Mouse (Mus musculus) CH12.LX (cell line): ENCODE measurements around the gene Rsph14. TPM values are rescaled to one million over a fixed set of nuclear protein-coding genes. Genes with fewer than 3 reads are reported as not detected.
A peak's percentile ranks its signal among the peaks of the same experiment; 100 is the strongest.

Source experiments
- DNase-seq: peaks from one replicate; pipeline ENCODE4 v3.0.0-alpha.2; 2013; ENCODE audit errors: extremely low read depth
- H3K27ac ChIP-seq: 2 replicates; pipeline ENCODE4 v1.5.1; 2012; ENCODE audit warnings: low read depth, mild to moderate bottlenecking, control low read depth, moderate library complexity; ENCODE audit not compliant: insufficient read depth
- H3K27me3 ChIP-seq: replicated peaks from 2 replicates; pipeline ENCODE3; 2012; ENCODE audit warnings: inconsistent platforms
- H3K36me3 ChIP-seq, 2 experiments: replicated peaks in 1 of 2; 2 replicates each; pipeline versions ENCODE3 to v1.6.1; 2012; ENCODE audit warnings: inconsistent platforms in 1 of 2, low read length in 1 of 2, mild to moderate bottlenecking in 1 of 2, mixed read lengths in 1 of 2, moderate library complexity in 1 of 2; ENCODE audit not compliant: control insufficient read depth in 1 of 2, insufficient read depth in 1 of 2
- H3K4me1 ChIP-seq, 2 experiments: 2 replicates each; pipeline ENCODE4 v1.6.1; 2012; ENCODE audit warnings: inconsistent platforms in 1 of 2, moderate library complexity in 1 of 2; ENCODE audit not compliant: insufficient read depth in 2 of 2, control insufficient read depth in 1 of 2
- H3K4me2 ChIP-seq: 2 replicates; pipeline ENCODE4 v1.6.1; 2012; ENCODE audit warnings: low read depth, mild to moderate bottlenecking, control low read depth; ENCODE audit not compliant: poor library complexity, insufficient read depth, severe bottlenecking
- H3K4me3 ChIP-seq, 3 experiments: fragments of 150-350 bp in 1 of 3; sonication (generic) in 1 of 3; replicated peaks in 1 of 3; 2 replicates each; pipeline versions ENCODE3 to v1.5.1; 2011 to 2012; ENCODE audit warnings: low read depth in 2 of 3, low read length in 2 of 3, mild to moderate bottlenecking in 2 of 3, moderate library complexity in 2 of 3, control low read depth in 1 of 3, improper control_type of control experiment in 1 of 3, inconsistent platforms in 1 of 3, mixed read lengths in 1 of 3; ENCODE audit not compliant: poor library complexity in 1 of 3
- H3K79me2 ChIP-seq: replicated peaks from 2 replicates; pipeline ENCODE4 v1.6.1; 2012; ENCODE audit warnings: mild to moderate bottlenecking, moderate library complexity; ENCODE audit not compliant: control insufficient read depth, poor library complexity, insufficient read depth, severe bottlenecking; ENCODE audit errors: extremely low read depth
- H3K9ac ChIP-seq: 2 replicates; pipeline ENCODE4 v1.6.1; 2012; ENCODE audit warnings: low read depth, mild to moderate bottlenecking, control low read depth, moderate library complexity; ENCODE audit not compliant: insufficient read depth
- H3K9me3 ChIP-seq: replicated peaks from 2 replicates; pipeline ENCODE3; 2012; ENCODE audit warnings: low read length, inconsistent platforms, mixed read lengths
- CHD2 ChIP-seq: IDR thresholded peaks from 2 replicates; pipeline ENCODE4 v1.6.1; 2011; ENCODE audit warnings: low read length, improper control_type of control experiment
- EP300 ChIP-seq: IDR thresholded peaks from 2 replicates; pipeline ENCODE4 v1.6.1; 2011; ENCODE audit warnings: low read length, improper control_type of control experiment
- GABPA ChIP-seq: IDR thresholded peaks from 2 replicates; pipeline ENCODE4 v1.6.1; 2012; ENCODE audit warnings: low read depth, low read length, improper control_type of control experiment, inconsistent platforms; ENCODE audit not compliant: insufficient replicate concordance
- JUN ChIP-seq: IDR thresholded peaks from 2 replicates; pipeline ENCODE4 v1.6.1; 2011; ENCODE audit warnings: low read depth, mild to moderate bottlenecking, low read length, improper control_type of control experiment, moderate library complexity; ENCODE audit not compliant: insufficient read depth
- JUND ChIP-seq: conservative IDR thresholded peaks from 2 replicates; pipeline ENCODE4 v1.6.1; 2011; ENCODE audit warnings: low read depth, low read length, improper control_type of control experiment
- KAT2A ChIP-seq: IDR thresholded peaks from 2 replicates; pipeline ENCODE4 v1.6.1; 2012; ENCODE audit warnings: low read length, improper control_type of control experiment, inconsistent platforms; ENCODE audit not compliant: insufficient replicate concordance
- MAFK ChIP-seq: IDR thresholded peaks from 2 replicates; pipeline ENCODE4 v1.6.1; 2011; ENCODE audit warnings: low read length, improper control_type of control experiment; ENCODE audit not compliant: insufficient replicate concordance
- MYC ChIP-seq: IDR thresholded peaks from 2 replicates; pipeline ENCODE4 v1.6.1; 2011; ENCODE audit warnings: low read depth, mild to moderate bottlenecking, improper control_type of control experiment, low read length
- NELFE ChIP-seq: IDR thresholded peaks from 2 replicates; pipeline ENCODE4 v1.6.1; 2011; ENCODE audit warnings: low read depth, low read length, improper control_type of control experiment
- NRF1 ChIP-seq: IDR thresholded peaks from 2 replicates; pipeline ENCODE4 v1.6.1; 2014; ENCODE audit warnings: low read depth, mild to moderate bottlenecking, inconsistent platforms, low read length, improper control_type of control experiment, moderate library complexity
- RAD21 ChIP-seq: IDR thresholded peaks from 2 replicates; pipeline ENCODE4 v1.6.1; 2011; ENCODE audit warnings: low read depth, mild to moderate bottlenecking, low read length, improper control_type of control experiment, moderate library complexity
- TBP ChIP-seq: conservative IDR thresholded peaks from 2 replicates; pipeline ENCODE4 v1.6.1; 2011; ENCODE audit warnings: low read depth, low read length, improper control_type of control experiment
- TCF12 ChIP-seq: IDR thresholded peaks from 2 replicates; pipeline ENCODE4 v1.6.1; 2014; ENCODE audit warnings: low read depth, mild to moderate bottlenecking, inconsistent platforms, low read length, improper control_type of control experiment
- USF2 ChIP-seq: conservative IDR thresholded peaks from 2 replicates; pipeline ENCODE4 v1.6.1; 2011; ENCODE audit warnings: low read depth, low read length, improper control_type of control experiment
- ZMIZ1 ChIP-seq: IDR thresholded peaks from 2 replicates; pipeline ENCODE4 v1.6.1; 2012; ENCODE audit warnings: low read depth, mild to moderate bottlenecking, inconsistent platforms, low read length, improper control_type of control experiment
- ZNF384 ChIP-seq: IDR thresholded peaks from 2 replicates; pipeline ENCODE4 v1.6.1; 2012; ENCODE audit warnings: low read depth, low read length, improper control_type of control experiment, inconsistent platforms
- dilution Hi-C: fragments of 300-500 bp; cut with MboI; formaldehyde crosslinking; loops from 2 replicates; pipeline ENCODE4 v1.14.3; 2020; ENCODE audit warnings: low sequenced_read_pairs; ENCODE audit not compliant: extremely low pct_unique_long_range_greater_than_20kb, extremely low pct_ligation_motif_present
- in situ Hi-C: fragments of 300-500 bp; cut with MboI; formaldehyde crosslinking; loops from 3 replicates; pipeline ENCODE4 v1.14.3; 2019; ENCODE audit warnings: low sequenced_read_pairs, low pct_ligation_motif_present, low pct_unique_long_range_greater_than_20kb, mixed read lengths
- polyA plus RNA-seq: library from polyadenylated mRNA; unstranded; fragments of >175 nt; gene quantifications from 2 replicates; pipeline ENCODE4 v1.2.1, GENCODE M21; 2012; ENCODE audit warnings: low read depth; ENCODE audit not compliant: insufficient read length
- total RNA-seq, 2 experiments: library from RNA; depleted of rRNA; stranded (reverse); fragments of 300-350 nt in 1 of 2; fragments of >200 nt in 1 of 2; gene quantifications; 2 replicates each; pipeline ENCODE4 v1.2.3; 2012 to 2014

Gene Rsph14
- total and polyA plus RNA-seq, 3 experiments = not detected

DNA sequence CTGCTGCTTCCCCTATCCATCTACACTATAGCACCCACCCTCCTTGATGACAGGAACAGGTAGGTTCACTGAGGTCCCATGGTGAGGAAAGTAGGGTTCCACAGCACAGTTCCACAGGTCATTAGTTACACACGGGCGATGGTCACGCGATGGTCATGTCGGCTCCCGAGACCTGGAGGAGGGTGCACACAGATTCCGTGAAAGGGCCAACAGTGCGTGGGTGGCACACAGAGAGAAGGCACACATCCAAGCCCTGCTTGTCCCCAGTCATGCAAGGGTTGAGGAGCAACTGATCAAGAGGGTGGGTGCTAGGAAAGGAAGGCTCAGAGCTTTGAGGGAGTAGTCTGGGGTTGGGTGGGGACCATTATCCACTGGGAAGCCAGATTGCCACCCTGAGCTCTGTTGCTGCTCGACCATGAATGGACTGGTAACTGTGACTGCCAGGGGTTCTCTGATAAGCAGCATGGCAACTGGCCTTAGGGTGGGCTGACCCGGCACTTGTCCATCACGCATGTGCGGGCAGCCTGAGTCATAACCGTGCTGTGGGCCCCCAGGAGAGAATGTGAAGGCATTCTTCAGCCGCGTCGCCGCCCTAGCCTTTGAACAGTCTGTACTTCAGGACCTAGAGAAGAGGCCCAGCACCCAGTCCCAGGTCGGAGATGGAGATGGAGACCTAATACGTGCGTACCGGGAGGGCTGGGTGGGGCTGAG, 19.1 kb upstream of the Rsph14 start:
- H3K4me2 ChIP-seq = no peak overlapping the region
- in situ Hi-C loops (no loop called here), dilution Hi-C loops (no loop called here)
- H3K36me3 ChIP-seq = peaks cover 0 to 9% of the 10 kb centered on the region in 2 experiments
- H3K79me2 ChIP-seq = no peaks in the 10 kb centered on the region
- DNase-seq = no peak
- H3K27me3 ChIP-seq = no peaks in the 10 kb centered on the region
- no peak overlapping the region for H3K27ac ChIP-seq
- no peak for TF ChIP-seq ZNF384
- TF ChIP-seq NRF1 = peak; percentile 51
- H3K4me3 ChIP-seq = no peak overlapping the region
- H3K9ac ChIP-seq = no peak overlapping the region
- peaks cover 18 to 23% of the 10 kb centered on the region in 2 experiments for H3K4me1 ChIP-seq
- H3K9me3 ChIP-seq = no peaks in the 10 kb centered on the region

DNA sequence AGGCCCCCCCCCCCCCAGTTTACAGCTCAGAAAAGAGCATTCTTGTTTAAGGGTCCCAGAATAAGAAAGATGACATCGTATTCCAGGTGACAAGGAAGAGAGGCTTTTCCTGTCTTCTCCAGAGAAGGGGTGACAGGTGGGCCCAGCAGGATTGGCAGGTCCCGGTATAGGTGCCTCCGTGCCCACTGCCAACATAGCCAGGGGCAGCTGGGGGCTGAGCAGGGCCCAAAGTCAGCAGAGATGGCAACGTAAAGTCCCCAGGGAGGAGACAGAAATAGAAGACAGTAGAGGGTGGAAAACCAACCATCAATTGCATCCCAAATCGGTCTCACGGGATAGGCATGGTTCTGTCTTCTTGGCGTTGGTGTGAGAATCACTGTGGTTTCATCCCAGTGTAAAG, 16.3 kb upstream of the Rsph14 start:
- dilution Hi-C loops (no loop called here), in situ Hi-C loops (no loop called here)
- Histone ChIP-seq H3K27ac (no peak overlapping the region), H3K9me3 (no peaks in the 10 kb centered on the region), H3K36me3 (peaks cover 0 to 11% of the 10 kb centered on the region in 2 experiments), H3K79me2 (no peaks in the 10 kb centered on the region)
- no peak for DNase-seq
- TF ChIP-seq NELFE = no peak
- TF ChIP-seq JUND = no peak
- TF ChIP-seq MAFK = no peak
- no peak for TF ChIP-seq MYC
- TF ChIP-seq CHD2 = no peak
- TF ChIP-seq TBP = no peak
- no peak for TF ChIP-seq TCF12
- no peak for TF ChIP-seq RAD21
- no peak for TF ChIP-seq GABPA
- no peak for TF ChIP-seq KAT2A
- TF ChIP-seq ZMIZ1 = no peak
- TF ChIP-seq ZNF384 = no peak
- no peak for TF ChIP-seq EP300
- no peak for TF ChIP-seq JUN
- no peak for TF ChIP-seq USF2
- TF ChIP-seq, all 38 proteins: peak for 0
- Histone ChIP-seq H3K4me2 (no peak overlapping the region), H3K4me1 (peaks cover 0 to 9% of the 10 kb centered on the region in 2 experiments; a peak in 2 of 4 replicates), H3K4me3 (no peak overlapping the region), H3K27me3 (no peaks in the 10 kb centered on the region), H3K9ac (no peak overlapping the region)
